Mouse (Mus musculus): ENCODE measurements at regions not wholly inside any gene's neighbourhood (a gene's known extent, or its start where the extent isn't known, plus 50 kb on each side); places are given as distances from the start of the nearest gene placed in this dataset.

GRCm38 (mm10) chr1:150043061-150043460 is 56.8 kb upstream of the Ptgs2 start:
- DNase-seq (ENCODE audit: low read depth), result peak; percentile 55

DNA sequence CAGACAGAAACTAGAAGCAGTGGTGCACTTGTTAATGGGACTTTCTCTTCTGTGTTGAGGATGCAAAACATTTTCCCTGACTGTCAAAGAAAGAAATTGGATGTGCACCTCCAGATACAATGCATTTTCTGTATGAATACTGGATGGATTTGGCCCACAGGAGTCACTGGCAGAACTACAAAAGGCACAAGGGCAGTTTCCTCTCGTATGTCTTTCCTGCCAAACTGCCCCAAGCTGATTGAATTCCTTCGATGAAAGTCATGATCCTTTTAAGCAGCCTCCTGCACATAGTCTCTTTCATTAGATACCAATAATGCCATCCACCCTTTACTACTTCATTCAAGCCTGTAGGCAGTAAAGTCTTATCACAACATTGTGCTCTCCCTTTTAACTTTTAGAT is 58.2 kb upstream of the Ptgs2 start:
- DNase-seq (ENCODE audit: low read depth), result peak; percentile 60

- no peak for DNase-seq (ENCODE audit: low read depth)
Measured at GRCm38 (mm10) chr1:150033729-150034128, 66.1 kb upstream of the Ptgs2 start.

DNA sequence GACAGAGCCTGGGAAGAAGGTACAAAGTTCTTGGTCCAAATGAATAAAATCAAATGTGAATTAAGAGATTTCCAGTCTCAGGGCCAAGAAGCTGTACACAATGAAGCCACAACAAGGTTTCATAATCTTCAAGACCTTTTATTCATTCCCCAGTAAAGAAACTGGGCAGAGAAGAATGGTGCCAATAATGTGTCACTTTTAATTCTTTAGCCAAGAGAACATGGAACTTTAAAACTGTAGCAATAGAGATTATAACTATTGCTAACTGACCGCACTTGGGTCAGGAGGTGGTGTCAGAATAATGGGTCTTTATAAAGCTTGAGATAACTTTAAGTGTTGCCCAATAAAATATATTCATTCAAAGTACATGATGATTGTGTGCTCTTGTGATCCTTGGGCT is 68.1 kb upstream of the Ptgs2 start:
- peak; percentile 23 for DNase-seq (ENCODE audit: low read depth)

DNA sequence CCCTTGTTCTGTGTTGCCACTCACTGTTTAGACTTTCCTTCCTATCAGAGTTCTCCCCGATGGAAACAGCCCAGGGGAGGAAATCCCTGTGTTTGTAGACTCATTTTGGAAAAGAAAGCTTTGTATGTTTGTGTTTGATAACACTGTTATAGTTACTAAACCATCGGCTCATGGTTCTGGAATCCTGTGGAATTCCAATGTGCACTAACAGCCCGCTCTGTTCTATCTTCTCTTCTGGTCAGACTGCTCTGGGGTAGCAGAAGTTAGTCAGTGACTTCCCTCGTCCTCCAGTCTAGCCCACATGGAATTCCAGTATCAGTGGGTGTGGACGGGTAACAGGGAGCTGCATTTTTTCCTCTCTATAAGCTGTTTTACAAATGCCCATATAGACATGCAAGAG is 66.2 kb upstream of the Pla2g4a start:
- peak; percentile 66 for DNase-seq (ENCODE audit: low read depth)

DNA sequence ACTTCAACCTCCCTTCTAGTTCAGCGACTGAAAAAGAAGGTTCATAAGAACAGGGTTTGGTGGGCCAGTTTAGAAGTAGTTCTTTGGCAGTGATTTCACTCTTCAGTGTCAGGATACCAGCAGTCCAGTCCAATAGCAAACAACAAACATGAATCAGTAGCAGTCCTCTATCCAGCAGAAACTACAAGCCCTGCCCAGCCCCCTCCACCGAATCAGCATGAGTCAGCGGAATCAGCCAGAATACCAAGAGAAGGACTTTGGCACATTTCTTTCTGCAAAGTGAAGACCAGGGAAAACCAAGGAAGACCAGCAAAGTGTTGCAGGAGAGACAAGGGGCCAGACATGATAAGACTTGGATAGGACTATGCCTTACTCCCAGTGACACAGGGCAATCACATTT is 65.1 kb upstream of the Pla2g4a start:
- DNase-seq (ENCODE audit: low read depth), result peak; percentile 82

- no peak for DNase-seq (ENCODE audit: low read depth)
Measured at GRCm38 (mm10) chr1:150015201-150015600, 54.1 kb upstream of the Pla2g4a start.

GRCm38 (mm10) chr1:150012447-150012846 is 51.4 kb upstream of the Pla2g4a start:
- DNase-seq (ENCODE audit: low read depth), result no peak
